Mouse (Mus musculus) embryonic facial prominence, embryonic 12.5 days (tissue): ENCODE data around the gene Rad51d. TPM values are rescaled to one million over a fixed set of nuclear protein-coding genes. Genes with fewer than 3 reads are reported as not detected.

ENCODE experiments used
- ATAC-seq: fragments of 200-750 bp; cut with Nextera tagmentation; 2 replicates; pipeline ENCODE4 v1.8.0; 2017; ENCODE audit not compliant: insufficient number of reproducible peaks, insufficient read depth, low FRiP score, low TSS enrichment
- H3K27ac ChIP-seq: fragments of 300-500 bp; sonication (generic); 2 replicates; pipeline ENCODE4 v1.5.1; 2016; ENCODE audit warnings: mild to moderate bottlenecking
- H3K27me3 ChIP-seq: fragments of 300-500 bp; sonication (generic); 2 replicates; pipeline ENCODE4 v1.6.1; 2016; ENCODE audit warnings: mild to moderate bottlenecking, moderate library complexity
- H3K36me3 ChIP-seq: fragments of 300-500 bp; sonication (generic); 2 replicates; pipeline ENCODE4 v1.6.1; 2016; ENCODE audit warnings: mild to moderate bottlenecking
- H3K4me1 ChIP-seq: fragments of 300-500 bp; sonication (generic); 2 replicates; pipeline ENCODE4 v1.6.1; 2016
- H3K4me2 ChIP-seq: fragments of 300-500 bp; sonication (generic); replicated peaks from 2 replicates; pipeline ENCODE4 v1.6.1; 2016; ENCODE audit warnings: mild to moderate bottlenecking, moderate library complexity
- H3K4me3 ChIP-seq: fragments of 300-500 bp; sonication (generic); 2 replicates; pipeline ENCODE4 v1.5.1; 2016; ENCODE audit warnings: mild to moderate bottlenecking
- H3K9ac ChIP-seq: fragments of 300-500 bp; sonication (generic); 2 replicates; pipeline ENCODE4 v1.6.1; 2016; ENCODE audit warnings: mild to moderate bottlenecking, moderate library complexity
- H3K9me3 ChIP-seq: fragments of 300-500 bp; sonication (generic); 2 replicates; pipeline ENCODE4 v1.6.1; 2016; ENCODE audit warnings: mild to moderate bottlenecking, moderate library complexity
- WGBS: fragments of 180-500 bp; shearing (Covaris S2); methylation state at CpG from one replicate; pipeline ENCODE4 v1.1.7; 2016; 5-methylcytosine and 5-hydroxymethylcytosine counted together
- polyA plus RNA-seq: library from polyadenylated mRNA; unstranded; fragments of >200 nt; fragmentation: Nextera tagmentation; extraction: Ambion mirVana; gene quantifications from 2 replicates; pipeline ENCODE4 v1.2.1, GENCODE M21; 2016

The Rad51d gene
- polyA plus RNA-seq, 1 experiment from 2014 or later: 11.0 TPM

GRCm38 (mm10) chr11:82889524-82890341, 681 bp downstream of the Rad51d start:
- Histone ChIP-seq H3K4me3 (peak overlapping the region; percentile 72), H3K27ac (no peak overlapping the region), H3K36me3 (no peaks in the 10 kb centered on the region), H3K9ac (peak overlapping the region; percentile 60), H3K4me1 (peaks cover 17% of the 10 kb centered on the region), H3K4me2 (peak overlapping the region; percentile 85), H3K27me3 (no peaks in the 10 kb centered on the region), H3K9me3 (no peaks in the 10 kb centered on the region)
- WGBS: 7% methylated on average over 31 of the region's 31 CpGs
- peak; percentile 30; the same call in 1 of the 2 replicates for ATAC-seq

DNA sequence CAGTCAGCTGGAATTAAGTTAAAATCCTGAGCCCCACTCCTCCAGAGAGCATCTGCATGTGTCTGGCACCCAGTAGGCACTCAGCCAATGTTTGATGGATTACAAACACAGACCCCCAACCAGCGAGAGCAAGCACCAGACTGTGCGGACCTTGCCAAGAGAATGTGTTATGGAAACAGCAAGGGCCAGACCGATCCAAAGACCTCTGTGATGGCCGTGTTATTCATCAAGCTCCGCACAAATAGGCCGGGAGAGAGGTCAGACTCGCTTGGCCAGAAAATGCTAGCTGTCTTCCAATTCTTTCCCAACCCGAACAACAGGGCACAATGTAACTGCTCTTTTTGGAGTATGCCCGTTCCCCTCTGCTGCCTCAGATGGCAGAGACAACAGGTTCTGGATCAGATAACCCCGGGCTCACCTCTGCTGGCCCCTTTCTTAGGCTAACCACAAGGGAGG, 1.9 kb downstream of the Rad51d start:
- ATAC-seq: no peak
- Histone ChIP-seq H3K4me2 (0 out of 2 replicates have a peak overlapping the region, but pooled peaks have one; percentile 3), H3K27ac (no peak overlapping the region), H3K36me3 (no peaks in the 10 kb centered on the region), H3K9me3 (no peaks in the 10 kb centered on the region), H3K27me3 (no peaks in the 10 kb centered on the region), H3K4me3 (no peak overlapping the region), H3K4me1 (peaks cover 17% of the 10 kb centered on the region), H3K9ac (no peak overlapping the region)
- WGBS: 68% methylated on average over 10 of the region's 10 CpGs

DNA sequence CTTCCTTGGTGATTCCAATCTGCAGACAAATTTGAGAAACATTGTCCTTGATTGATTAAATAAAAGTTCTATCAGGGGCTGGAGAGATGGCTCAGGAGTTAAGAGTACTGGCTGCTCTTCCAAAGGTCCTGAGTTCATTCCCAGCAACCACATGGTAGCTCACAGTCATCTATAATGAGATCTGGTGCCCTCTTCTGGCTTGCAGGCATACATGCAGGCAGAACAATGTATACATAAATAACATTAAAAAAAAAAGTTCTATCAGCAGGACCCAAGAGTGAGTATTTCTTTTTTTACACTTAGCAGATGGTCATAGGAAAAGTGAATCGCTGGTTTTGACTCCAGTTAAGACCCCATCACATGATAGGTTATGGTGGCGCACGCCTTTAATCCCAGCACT, 3.9 kb downstream of the Rad51d start:
- Histone ChIP-seq H3K4me1 (peaks cover 17% of the 10 kb centered on the region), H3K9me3 (no peaks in the 10 kb centered on the region), H3K27me3 (no peaks in the 10 kb centered on the region), H3K9ac (no peak overlapping the region), H3K4me3 (no peak overlapping the region), H3K36me3 (0 out of 2 replicates have a peak, but pooled peaks cover 6% of the 10 kb centered on the region), H3K27ac (no peak overlapping the region), H3K4me2 (no peak overlapping the region)
- ATAC-seq: no peak
- WGBS: 83% methylated on average over 3 of the region's 3 CpGs

- 0 out of 2 replicates have a peak, but pooled peaks cover 11% of the 10 kb centered on the region for H3K36me3 ChIP-seq
- no peak overlapping the region for H3K27ac ChIP-seq
- H3K27me3 ChIP-seq: no peaks in the 10 kb centered on the region
- no peak overlapping the region for H3K4me2 ChIP-seq
- H3K9ac ChIP-seq: no peak overlapping the region
- H3K9me3 ChIP-seq: no peaks in the 10 kb centered on the region
- ATAC-seq: no peak
- peaks cover under 1% of the 10 kb centered on the region; the same call in 1 of the 2 replicates for H3K4me1 ChIP-seq
- H3K4me3 ChIP-seq: no peak overlapping the region
- WGBS: 69% methylated on average over 8 of the region's 8 CpGs
Measured at GRCm38 (mm10) chr11:82883180-82883579, 7.2 kb downstream of the Rad51d start.

- H3K4me3 ChIP-seq: no peak overlapping the region
- no peak overlapping the region for H3K4me2 ChIP-seq
- no peak overlapping the region for H3K27ac ChIP-seq
- 80% methylated on average over 7 of the region's 7 CpGs for whole genome bisulfite sequencing
- H3K9me3 ChIP-seq: no peaks in the 10 kb centered on the region
- no peaks in the 10 kb centered on the region for H3K4me1 ChIP-seq
- 0 out of 2 replicates have a peak, but pooled peaks cover 11% of the 10 kb centered on the region for H3K36me3 ChIP-seq
- no peak overlapping the region for H3K9ac ChIP-seq
- no peaks in the 10 kb centered on the region for H3K27me3 ChIP-seq
- ATAC-seq: no peak
Measured at GRCm38 (mm10) chr11:82877726-82878344, 12.6 kb downstream of the Rad51d start.

GRCm38 (mm10) chr11:82875631-82876030, 14.8 kb downstream of the Rad51d start:
- ATAC-seq: no peak
- Histone ChIP-seq H3K27me3 (no peaks in the 10 kb centered on the region), H3K9me3 (no peaks in the 10 kb centered on the region), H3K9ac (no peak overlapping the region), H3K36me3 (0 out of 2 replicates have a peak, but pooled peaks cover 5% of the 10 kb centered on the region), H3K4me3 (no peak overlapping the region), H3K4me2 (no peak overlapping the region), H3K4me1 (no peaks in the 10 kb centered on the region), H3K27ac (no peak overlapping the region)
- over 99% methylated on average over 5 of the region's 5 CpGs for WGBS

GRCm38 (mm10) chr11:82874924-82875323, 15.5 kb downstream of the Rad51d start:
- Histone ChIP-seq H3K27me3 (no peaks in the 10 kb centered on the region), H3K4me3 (no peak overlapping the region), H3K9me3 (no peaks in the 10 kb centered on the region), H3K27ac (no peak overlapping the region), H3K9ac (peak overlapping the region; percentile 10; the same call in 1 of the 2 replicates), H3K36me3 (0 out of 2 replicates have a peak, but pooled peaks cover 2% of the 10 kb centered on the region), H3K4me2 (no peak overlapping the region), H3K4me1 (no peaks in the 10 kb centered on the region)
- 80% methylated on average over 5 of the region's 5 CpGs for WGBS
- no peak for ATAC-seq

DNA sequence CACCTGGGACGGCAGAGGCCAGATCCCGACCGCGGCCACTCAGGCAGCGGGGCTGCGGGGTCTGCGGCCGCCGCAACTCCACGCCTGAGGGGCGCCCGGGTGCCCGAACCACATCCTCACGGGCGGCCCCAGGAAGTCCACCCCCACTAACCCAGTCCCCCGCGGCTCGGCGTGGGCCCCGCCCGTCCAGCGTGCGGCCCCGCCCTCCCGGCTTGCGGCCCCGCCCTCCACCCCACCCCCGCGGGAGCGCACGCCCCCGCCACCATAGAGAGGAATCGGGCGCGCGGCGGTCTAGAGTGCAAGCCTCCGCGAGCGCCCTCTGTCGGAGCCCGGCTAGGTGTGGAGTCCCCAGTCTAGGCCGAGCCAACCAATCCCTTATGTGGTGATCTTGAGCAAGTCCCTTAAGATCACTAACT, 19.4 kb downstream of the Rad51d start, which contains the start of gene Rffl:
TSS of gene Rffl (minus strand) at position 180 of the 416 bp plus-strand sequence.
- no peaks in the 10 kb centered on the region for H3K9me3 ChIP-seq
- H3K4me1 ChIP-seq: no peaks in the 10 kb centered on the region
- peak within 1 kb of the TSS; percentile 86 for H3K4me2 ChIP-seq
- H3K9ac ChIP-seq: peak within 1 kb of the TSS; percentile 77
- no peaks in the 10 kb centered on the region for H3K27me3 ChIP-seq
- WGBS: 1% methylated on average over 32 of the region's 43 CpGs
- H3K27ac ChIP-seq: peak within 1 kb of the TSS; percentile 67
- ATAC-seq: peak; percentile 93
- H3K36me3 ChIP-seq: no peaks in the 10 kb centered on the region
- peak within 1 kb of the TSS; percentile 83 for H3K4me3 ChIP-seq

DNA sequence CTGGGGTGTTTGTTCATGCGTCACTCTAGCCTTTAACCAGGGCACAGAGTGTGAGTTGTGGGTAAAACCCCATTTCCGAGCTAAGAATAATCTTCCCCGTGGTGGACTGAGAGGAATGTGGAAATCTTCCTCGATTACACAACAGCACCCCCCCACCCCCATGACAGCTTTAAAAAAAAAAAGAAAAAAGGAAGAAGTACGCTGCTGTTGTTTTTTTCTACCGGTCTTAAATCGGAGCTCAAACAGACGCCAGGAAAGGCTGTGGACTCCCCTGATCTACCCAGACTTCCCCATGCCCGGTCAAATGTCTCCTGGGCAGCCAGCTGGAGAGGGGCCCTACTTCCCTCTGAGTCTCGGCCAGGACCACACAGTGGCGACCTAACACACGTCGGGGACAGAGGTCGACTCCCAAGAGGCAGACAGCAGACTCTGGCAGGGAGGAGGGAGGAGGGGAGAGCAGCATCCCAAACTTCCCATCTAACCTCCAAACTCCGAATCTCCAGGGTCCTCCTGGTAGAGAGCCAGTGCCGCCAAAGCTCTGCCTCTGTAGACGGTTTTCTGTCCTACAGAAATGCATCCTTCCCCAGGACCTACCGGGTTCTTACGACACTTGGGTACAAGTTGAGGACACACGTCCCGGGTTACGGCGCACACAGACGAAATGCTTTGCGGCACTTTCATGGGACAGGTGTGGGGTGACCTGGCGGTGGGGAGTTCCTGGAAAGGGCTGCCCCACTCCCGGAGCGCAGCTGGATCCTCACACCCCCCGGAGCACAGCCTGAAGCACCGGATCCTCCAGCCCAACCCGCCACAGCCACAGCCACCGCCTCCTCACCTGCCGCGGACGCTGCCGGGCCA, 20.0 kb downstream of the Rad51d start:
- Histone ChIP-seq H3K27me3 (no peaks in the 10 kb centered on the region), H3K4me3 (peak overlapping the region; percentile 83), H3K9me3 (no peaks in the 10 kb centered on the region), H3K36me3 (no peaks in the 10 kb centered on the region), H3K27ac (peak overlapping the region; percentile 67), H3K9ac (peak overlapping the region; percentile 77), H3K4me2 (peak overlapping the region; percentile 86), H3K4me1 (no peaks in the 10 kb centered on the region)
- ATAC-seq: peak; percentile 48; the same call in 1 of the 2 replicates
- WGBS: 4% methylated on average over 32 of the region's 36 CpGs

DNA sequence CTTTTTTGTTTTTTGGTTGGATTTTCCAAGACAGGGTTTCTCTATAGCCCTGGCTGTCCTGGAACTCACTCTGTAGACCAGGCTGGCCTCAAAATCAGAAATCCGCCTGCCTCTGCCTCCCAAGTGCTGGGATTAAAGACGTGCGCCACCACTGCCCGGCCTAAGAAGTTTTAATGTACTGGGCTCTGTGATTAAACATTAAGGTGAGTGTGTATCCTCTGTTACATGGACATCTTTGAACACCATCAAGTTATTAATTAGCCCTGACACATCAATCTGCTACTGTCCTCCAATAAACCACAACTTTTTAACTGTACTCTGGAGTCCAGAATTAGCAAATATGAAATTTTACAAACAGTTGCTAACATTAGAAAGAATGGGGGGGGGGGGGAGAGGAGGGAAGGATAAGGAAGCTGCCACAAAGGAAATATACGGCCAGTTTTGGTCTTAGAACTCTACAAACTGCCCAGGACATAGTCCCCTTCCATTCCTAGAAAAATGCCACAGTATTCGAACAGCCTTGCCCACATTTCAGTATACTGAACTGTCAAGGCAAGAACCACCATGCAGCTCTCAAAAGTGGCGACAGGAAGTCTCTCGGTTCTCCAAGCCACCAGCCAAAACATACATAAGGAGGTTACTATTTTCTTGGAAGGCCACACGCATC, 20.8 kb downstream of the Rad51d start:
- no peaks in the 10 kb centered on the region for H3K4me1 ChIP-seq
- H3K27me3 ChIP-seq: no peaks in the 10 kb centered on the region
- no peak overlapping the region for H3K27ac ChIP-seq
- no peaks in the 10 kb centered on the region for H3K9me3 ChIP-seq
- H3K36me3 ChIP-seq: no peaks in the 10 kb centered on the region
- no peak for ATAC-seq
- H3K4me3 ChIP-seq: peak overlapping the region; percentile 83
- no peak overlapping the region for H3K9ac ChIP-seq
- 68% methylated on average over 9 of the region's 9 CpGs for WGBS
- peak overlapping the region; percentile 86 for H3K4me2 ChIP-seq

GRCm38 (mm10) chr11:82867956-82868355, 22.5 kb downstream of the Rad51d start:
- Histone ChIP-seq H3K4me2 (no peak overlapping the region), H3K9me3 (no peaks in the 10 kb centered on the region), H3K36me3 (no peaks in the 10 kb centered on the region), H3K4me3 (no peak overlapping the region), H3K9ac (no peak overlapping the region), H3K4me1 (no peaks in the 10 kb centered on the region), H3K27ac (no peak overlapping the region), H3K27me3 (no peaks in the 10 kb centered on the region)
- ATAC-seq: no peak
- 73% methylated on average over 5 of the region's 5 CpGs for WGBS
